Mouse (Mus musculus) splenic B cell, adult 2 months (primary cell): ENCODE results near the gene Uspl1.

ENCODE experiments used
- DNase-seq: peaks from one replicate; pipeline ENCODE4 v3.0.0-alpha.2; 2011; ENCODE audit warnings: low read depth, low spot score
- H3K27me3 ChIP-seq: 2 replicates; pipeline ENCODE4 v1.6.1; 2012; ENCODE audit warnings: mild to moderate bottlenecking, low read length, moderate library complexity, mixed read lengths; ENCODE audit not compliant: control insufficient read depth, poor library complexity, insufficient read depth, severe bottlenecking
- H3K36me3 ChIP-seq: 2 replicates; pipeline ENCODE4 v1.6.1; 2012; ENCODE audit warnings: mild to moderate bottlenecking, low read length, moderate library complexity, mixed read lengths; ENCODE audit not compliant: control insufficient read depth, poor library complexity, insufficient read depth, severe bottlenecking

The Uspl1 gene

DNA sequence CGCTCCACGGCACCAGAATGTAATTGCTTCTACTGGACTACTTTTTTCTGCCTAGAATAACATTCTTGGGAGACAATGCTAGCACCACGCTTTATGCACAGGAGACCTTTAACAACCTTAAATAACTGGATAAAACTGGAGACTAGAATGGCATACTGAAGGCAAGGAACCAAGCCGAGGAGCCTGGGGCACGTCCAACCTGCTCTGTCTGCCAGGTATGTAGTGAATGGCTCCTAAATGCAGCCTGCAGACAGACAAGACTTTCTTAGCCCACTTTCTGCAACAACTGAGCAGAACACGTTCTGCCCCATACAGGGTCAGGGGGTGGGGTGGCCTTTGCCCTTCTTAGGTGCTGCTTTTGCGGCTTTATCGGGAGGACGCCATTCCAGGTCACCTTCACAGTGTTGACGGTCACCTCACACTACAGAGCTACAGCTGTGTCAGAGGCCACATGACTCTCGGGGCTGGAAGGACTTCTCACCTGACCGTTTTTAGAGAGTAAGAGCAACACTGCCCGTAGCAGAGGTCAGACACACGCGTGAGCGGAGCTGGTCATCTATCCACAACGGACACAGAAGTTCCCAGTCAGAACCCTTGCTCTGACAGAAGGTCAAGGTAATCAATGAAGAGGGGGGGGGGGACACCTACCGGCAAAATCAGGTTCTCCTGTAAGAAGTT is 27.1 kb upstream of the Uspl1 start:
- Histone ChIP-seq H3K36me3 (no peaks in the 10 kb centered on the region), H3K27me3 (no peaks in the 10 kb centered on the region)
- DNase-seq = no peak

DNA sequence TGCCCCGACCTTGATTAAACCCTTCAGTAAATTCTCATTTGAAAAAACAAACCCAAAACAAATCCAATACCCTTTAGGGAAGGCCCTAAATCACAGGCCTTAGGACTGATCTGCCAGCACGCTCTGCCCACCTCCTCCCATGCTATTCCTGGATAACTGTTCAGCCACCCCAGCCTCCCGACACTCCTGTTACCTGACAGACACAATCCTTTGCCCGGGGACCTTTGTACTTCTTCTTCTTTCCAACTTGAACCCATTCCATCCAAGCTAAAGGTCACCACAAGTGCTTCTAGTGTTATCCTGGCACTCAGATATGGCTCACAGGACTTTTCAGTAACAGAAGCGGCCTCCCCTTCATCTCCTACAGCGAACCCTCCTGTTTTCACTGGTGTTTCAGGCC is 25.1 kb upstream of the Uspl1 start:
- no peak for DNase-seq
- H3K27me3 ChIP-seq = no peaks in the 10 kb centered on the region
- no peaks in the 10 kb centered on the region for H3K36me3 ChIP-seq

DNA sequence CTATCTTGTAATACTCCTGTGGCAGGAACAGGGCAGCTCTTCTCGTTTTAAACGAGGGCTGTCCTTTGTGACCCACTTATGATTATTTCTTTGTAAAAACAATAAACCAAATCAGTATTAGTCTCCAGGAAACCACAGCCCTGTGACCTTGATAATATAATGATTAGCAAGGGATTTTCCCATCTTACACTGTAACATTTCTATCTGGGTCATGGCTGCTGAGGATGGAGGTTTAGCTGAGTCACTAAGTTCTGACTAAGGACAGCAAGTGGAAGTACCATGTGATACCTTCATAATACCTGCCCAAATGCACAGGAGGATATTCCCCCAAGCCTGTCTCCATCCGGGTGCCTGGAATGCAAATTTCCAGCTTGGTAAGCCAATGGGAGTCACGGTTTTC is 23.7 kb upstream of the Uspl1 start:
- Histone ChIP-seq H3K27me3 (no peaks in the 10 kb centered on the region), H3K36me3 (no peaks in the 10 kb centered on the region)
- DNase-seq = no peak

DNA sequence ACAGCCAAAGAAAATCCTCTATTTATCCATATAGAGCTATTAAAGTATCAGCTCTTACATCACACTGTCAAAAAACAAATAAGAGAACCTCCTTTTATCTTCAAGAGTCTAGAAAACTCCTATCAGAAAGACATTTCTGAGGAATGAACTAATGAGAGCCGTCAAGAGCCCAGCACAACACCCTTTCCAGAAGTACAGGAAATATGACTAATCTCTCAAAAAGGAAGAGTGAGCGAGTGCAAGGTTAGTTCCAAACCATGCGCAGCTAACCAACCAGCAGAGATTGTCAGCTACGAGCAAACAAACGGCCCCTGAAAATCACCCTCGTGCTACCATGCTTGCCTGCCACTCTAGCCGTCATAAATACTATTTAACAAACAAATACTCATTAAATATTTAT is 21.3 kb upstream of the Uspl1 start:
- H3K27me3 ChIP-seq = no peaks in the 10 kb centered on the region
- DNase-seq = no peak

DNA sequence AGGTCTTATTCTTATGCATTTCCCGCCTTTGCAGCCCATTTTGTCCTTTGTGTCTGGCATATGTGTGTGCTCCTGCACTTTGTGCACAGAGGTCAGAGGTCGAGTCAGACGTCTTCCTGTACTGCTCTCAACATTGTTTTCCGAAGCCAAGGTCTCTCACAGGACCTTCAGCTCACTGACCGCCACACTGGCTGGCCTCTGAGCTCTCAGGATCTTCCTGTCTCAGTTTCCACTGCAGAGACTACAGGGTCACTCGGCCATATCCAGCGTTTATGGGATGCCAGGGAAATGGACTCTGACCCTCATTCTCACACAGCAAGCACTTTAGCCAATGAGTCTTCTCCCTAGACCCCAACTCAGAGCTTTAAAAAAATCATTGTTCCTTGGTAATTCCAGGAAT is 19.3 kb upstream of the Uspl1 start:
- no peak for DNase-seq
- no peaks in the 10 kb centered on the region for H3K27me3 ChIP-seq
- H3K36me3 ChIP-seq = no peaks in the 10 kb centered on the region

More for the DNA sequence above, 21.3 kb upstream of the Uspl1 start:
- H3K36me3 ChIP-seq = no peaks in the 10 kb centered on the region

DNA sequence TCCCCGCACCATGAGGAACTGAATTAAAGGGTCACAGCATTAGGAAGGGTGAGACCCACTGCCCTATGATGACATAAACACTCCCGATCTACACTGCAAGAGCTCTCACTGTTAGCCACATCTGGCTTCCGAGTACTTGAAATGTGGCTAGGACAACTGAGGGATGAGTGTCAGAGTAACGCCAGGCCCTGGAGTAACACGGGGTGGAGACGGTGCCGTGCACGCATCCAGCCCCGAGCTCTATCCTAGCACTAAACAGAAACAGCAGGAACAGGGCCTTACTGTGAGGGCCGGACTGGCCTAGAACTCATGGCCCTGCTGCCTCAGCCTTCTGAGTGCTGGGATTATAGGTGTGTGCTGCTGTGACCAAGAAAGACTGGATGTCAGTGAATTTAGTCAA is 18.1 kb upstream of the Uspl1 start:
- no peaks in the 10 kb centered on the region for H3K36me3 ChIP-seq
- no peak for DNase-seq

DNA sequence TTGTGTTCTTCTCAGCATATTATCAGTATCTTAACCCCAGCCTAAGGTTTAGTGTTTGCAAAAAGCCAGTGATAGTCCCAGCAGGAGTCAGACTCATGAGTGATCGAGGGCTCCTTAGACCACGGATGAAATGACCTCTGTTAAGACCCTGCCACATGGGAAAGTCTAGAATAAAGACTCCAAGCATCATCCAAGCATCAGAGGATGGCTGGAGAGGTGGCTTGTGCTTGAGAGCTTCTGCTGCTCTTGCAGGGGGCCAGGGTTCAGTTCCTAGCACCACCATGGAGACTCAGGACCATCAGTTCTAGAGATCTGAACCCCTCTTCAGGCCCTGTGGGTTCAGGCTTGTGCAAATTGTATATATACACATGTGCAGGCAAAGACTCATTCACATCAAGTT is 16.1 kb upstream of the Uspl1 start:
- Histone ChIP-seq H3K36me3 (no peaks in the 10 kb centered on the region), H3K27me3 (no peaks in the 10 kb centered on the region)
- DNase-seq = no peak

More for the DNA sequence above, 18.1 kb upstream of the Uspl1 start:
- no peaks in the 10 kb centered on the region for H3K27me3 ChIP-seq

DNA sequence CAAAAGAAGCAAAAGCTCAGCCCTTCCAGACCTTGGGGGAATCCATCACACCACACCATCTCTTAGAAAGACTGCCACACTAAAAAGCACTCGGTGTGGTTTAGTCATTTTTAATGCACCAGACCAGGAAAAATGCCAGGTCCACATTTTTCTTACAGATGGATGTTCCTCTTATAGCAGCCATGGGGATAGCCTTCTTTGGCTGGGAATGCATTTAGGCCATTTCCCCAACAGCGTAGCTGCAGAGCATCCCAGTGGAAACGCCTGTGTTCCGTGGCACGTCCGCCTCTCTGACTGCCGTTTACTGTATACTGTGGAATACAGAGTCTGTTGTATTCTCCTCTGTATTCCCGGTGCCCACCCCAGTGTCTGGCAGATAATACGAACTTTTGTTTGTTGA is 15.3 kb upstream of the Uspl1 start:
- Histone ChIP-seq H3K27me3 (no peaks in the 10 kb centered on the region), H3K36me3 (no peaks in the 10 kb centered on the region)
- no peak for DNase-seq

DNA sequence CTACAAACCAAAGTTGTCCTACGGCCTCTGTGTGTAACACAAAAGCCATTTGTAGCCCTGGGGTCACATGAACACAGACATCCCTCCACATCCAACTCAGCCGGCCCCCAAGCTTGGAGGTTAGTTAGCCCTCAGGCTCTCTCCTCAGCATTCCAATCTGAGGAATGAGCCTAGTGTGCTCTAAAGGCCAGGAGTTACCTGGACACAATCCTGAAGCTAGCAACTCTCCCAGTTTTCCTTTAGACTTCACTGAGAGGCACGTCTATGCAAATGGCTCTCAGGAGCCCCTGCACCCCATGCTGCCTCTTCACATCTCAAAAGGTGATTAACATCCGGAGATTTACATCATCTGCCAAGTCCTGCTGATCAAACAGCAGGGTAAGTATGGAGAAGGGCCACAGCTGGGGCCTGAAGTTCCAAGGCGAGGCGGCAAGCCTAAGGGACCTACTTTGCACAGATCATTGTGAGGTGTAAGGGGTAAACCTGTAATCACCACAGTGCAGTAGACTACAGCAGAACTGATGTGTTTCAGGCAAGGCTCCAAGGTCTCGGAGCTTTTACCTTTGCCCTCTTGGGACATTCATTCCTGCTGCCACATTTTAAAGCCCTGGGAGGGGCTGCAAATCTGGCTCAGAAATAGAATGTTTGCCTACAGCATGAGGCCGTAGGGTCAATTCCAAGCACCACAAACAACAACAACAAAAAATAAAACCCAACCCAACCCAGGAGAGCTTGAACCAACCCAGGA is 13.1 kb upstream of the Uspl1 start:
- DNase-seq = no peak
- H3K27me3 ChIP-seq = no peaks in the 10 kb centered on the region
- H3K36me3 ChIP-seq = no peaks in the 10 kb centered on the region

DNA sequence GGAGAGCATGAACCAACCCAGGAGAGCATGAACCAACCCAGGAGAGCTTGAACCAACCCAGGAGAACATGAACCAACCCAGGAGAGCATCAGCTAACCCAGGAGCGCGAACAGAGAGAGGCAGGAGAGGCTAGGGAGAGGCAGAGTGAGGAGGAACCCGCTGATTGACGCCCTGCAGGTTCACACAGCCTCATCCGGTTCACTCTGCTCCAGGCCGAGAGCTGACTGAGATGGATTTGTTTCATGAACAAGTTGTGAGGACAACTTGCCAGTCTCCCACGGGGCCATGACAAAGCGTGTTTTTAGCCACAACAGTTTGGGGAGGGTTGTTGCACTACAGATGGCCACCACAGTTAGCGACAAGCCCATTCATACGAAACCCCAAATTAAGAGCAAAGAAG is 11.9 kb upstream of the Uspl1 start:
- no peaks in the 10 kb centered on the region for H3K27me3 ChIP-seq
- H3K36me3 ChIP-seq = no peaks in the 10 kb centered on the region
- no peak for DNase-seq

DNA sequence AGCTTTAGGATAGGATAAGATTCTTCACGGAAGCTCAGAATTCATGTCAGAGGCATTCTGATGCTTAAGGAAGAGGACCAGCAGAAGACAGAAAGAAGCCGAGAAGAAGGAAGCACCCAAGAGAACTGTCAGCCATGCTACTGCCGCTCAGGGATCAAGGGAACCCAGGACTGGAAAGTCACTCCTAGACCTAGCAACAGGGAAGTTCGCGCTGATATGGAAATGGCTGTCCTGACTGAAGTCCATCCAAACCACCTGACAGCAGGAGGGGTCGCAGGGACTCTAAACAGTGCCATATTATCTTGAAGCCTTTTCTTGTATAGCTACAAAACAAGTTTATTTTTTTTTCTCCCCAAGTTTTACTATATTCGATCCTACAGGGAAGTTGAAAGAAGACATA is 9.6 kb upstream of the Uspl1 start:
- H3K36me3 ChIP-seq = no peaks in the 10 kb centered on the region
- DNase-seq = no peak

DNA sequence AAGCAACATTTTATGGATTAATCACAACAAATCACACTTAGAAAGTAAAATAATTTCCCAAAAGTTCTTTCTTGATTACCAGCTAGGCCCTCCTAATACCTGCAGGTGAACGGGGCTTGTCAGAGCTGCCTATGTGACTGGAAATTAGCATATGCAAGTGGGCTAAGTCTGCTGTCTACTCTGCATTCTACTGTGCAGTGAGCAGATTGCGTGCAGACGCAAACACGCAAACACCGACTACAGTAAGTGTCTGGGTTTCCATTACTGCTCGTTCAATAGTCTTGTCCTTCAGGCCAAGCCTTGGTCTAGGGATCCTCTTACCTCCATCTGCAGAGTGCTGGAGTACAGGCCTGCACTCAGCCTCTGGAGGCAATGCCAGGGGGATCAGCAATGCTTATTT is 8.4 kb upstream of the Uspl1 start:
- no peaks in the 10 kb centered on the region for H3K27me3 ChIP-seq
- no peak for DNase-seq
- H3K36me3 ChIP-seq = no peaks in the 10 kb centered on the region

More for the DNA sequence above, 9.6 kb upstream of the Uspl1 start:
- no peaks in the 10 kb centered on the region for H3K27me3 ChIP-seq

DNA sequence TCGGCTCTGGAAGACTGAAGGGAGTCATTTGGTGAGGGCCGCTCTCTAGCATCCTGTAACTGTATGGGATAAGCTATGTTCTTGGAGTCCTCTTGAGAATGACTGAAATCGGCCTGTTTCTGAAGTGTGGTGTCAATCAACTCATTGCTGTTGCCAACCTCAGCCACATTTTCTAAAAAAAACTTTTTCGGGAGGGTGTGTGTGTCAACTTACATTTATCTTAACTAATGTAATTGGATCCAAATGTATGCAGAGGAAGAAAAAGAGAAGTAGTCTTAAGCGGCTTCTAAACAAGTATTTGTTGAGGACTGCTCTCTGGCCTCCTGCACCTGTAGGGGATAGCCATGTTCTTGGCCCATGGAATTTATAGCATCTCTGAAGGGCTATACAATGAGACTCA is 6.1 kb upstream of the Uspl1 start:
- no peak for DNase-seq
- Histone ChIP-seq H3K36me3 (no peaks in the 10 kb centered on the region), H3K27me3 (no peaks in the 10 kb centered on the region)

DNA sequence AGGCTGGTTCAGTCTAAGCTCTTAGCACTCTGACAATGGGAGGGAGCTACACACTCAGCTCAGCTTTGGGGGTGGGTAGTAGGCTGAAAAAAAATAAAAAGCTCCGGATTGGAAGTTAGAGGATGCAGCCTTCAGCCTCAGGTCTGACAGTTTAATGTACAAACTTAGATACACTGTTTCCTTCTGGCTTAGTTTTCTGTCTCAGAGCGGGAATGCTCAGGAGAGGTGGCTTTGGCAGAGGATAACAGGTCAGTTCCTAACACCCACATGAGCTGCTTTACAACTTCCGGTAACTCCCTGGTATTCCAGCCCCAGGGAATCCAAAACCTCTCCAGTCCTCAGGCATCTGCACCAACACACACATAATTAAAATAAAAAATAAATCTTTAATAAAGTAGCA is 4.3 kb upstream of the Uspl1 start:
- DNase-seq = no peak
- no peaks in the 10 kb centered on the region for H3K36me3 ChIP-seq
- H3K27me3 ChIP-seq = no peaks in the 10 kb centered on the region

DNA sequence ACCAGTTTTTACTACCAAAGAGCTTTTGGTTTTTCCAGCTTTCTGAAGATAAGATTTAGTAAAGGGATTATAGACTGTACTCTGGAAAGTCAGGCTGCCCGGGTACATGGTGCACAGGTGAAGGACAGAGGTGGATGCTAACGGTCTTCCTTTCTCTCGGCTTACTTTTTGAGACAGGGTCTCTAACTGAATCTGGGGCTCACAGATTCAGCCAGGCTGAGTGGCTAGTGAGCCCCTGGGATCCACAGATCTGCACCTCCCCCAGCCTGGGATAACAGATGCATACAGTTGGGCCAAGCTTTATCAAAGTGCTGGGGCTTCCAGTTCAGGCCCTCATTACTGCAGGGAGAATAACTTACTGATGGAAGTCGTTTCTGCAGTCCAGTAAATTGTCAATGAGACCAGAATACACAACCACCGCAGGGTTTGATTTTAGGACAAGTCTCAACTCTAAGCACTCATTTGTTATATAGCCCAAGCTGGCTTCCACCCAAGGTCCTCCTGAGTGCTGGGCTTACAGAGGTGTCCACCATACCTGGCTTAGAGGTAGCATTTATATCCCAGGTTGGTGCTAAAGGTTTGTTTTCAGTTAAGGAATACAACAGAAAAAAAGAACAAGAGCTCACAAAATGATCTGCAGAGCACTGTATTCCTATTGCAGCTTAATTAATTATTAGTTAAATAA is 1.8 kb upstream of the Uspl1 start:
- no peaks in the 10 kb centered on the region for H3K36me3 ChIP-seq
- no peaks in the 10 kb centered on the region for H3K27me3 ChIP-seq
- no peak for DNase-seq
